Mouse (Mus musculus) natural killer cell, adult 2 months (primary cell): ENCODE measurements at regions not wholly inside any gene's neighbourhood (a gene's known extent, or its start where the extent isn't known, plus 50 kb on each side); places are given as distances from the start of the nearest gene placed in this dataset.
A peak's percentile ranks its signal among the peaks of the same experiment; 100 is the strongest.

Experiments
- DNase-seq, 2 experiments: peaks; one replicate each; pipeline ENCODE4 v3.0.0; 2022; ENCODE audit warnings: low spot score in 2 of 2

DNA sequence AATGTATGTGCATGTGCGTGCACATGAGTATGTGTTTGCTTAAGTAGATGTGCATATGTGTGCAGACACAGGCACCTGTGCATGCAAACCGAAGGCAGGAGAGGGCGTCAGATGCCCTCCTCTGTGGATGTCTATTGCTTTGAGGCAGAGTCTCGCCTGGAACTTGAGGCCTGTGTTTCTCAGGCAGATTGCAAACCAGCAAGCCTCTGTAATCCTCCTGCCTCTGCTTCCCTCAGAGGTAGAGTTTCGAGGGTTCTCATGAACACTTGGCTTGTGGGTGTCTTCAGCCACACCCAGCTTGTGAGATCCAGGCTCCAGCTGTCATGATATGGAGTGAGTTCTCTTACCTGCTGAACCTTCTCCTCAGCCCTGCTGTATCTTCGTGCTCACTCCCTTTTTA is 134.4 kb downstream of the Rchy1 start:
- no peak for DNase-seq

DNA sequence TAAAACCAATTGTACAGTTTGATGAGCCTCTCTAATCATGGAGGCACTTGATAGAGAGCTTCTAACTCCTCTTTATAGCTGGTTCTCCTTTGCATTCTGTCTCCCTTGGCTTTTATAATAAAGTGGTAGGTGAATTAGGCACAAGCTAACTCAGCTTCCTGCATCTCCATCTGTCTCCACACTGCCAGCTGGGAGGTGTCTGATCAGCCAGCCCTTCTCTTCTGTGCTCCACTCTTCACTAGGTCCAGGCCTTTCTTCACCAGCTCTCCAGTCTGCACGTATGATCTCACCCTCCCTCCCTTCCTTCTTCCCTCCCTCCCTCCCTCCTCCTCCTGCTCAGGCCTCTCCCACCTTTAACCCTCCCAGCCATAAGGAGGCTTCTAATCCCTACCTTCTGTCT is 136.2 kb downstream of the Rchy1 start:
- no peak for DNase-seq

DNA sequence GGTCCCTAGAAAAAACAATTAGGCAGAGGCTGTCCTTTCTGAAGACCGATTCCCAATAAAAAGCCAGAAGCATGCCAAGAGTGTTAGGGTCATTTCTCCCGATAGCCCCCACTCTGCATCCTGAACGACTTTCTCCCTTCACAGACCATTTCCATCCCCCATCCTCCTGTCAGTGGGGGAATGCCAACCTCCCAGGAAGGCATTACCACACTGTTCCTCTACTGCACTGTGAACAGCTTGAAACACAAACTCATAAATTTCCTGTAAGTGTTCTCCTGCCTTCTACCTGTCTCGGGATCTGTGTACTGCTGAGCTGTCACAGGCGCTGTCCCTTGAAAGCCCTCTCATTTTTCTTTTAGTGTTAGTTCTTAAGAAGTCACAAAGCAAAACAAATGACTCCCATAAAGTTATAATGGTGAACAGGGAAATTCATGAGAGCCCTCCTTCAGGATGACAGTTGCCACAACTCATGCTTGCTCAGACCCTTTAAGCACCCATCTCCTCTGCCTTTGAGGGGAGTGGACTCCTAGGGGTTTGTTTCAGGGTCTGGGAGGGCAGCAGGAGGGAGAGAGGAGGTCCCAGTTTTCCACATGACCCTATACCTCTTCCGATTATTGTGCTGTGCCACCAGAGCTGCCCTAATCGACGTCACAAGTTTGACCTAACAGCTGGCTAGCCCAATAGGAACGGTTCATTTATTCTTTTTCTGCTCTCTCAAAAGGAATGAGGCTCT is 139.9 kb downstream of the Rchy1 start:
- no peak for DNase-seq

DNA sequence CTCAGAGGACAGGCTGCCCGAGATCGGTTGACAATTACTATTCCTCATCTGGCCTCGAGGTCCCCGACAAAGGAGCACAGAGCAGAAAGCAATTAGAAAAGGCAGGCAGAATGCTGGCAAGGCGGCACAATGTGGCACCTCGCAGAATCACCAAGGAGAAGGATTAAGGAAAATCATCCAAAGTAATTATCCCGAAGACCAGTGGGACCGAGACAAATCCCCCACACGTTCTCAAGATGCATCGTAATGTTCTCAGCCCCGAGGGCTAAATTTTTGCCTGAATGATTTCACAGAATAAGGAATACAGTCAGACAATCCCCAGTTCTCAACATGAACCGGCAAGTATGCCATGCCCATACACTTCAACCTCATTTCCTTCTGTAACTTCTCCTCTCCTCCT is 144.1 kb downstream of the Rchy1 start:
- DNase-seq, result no peak

DNA sequence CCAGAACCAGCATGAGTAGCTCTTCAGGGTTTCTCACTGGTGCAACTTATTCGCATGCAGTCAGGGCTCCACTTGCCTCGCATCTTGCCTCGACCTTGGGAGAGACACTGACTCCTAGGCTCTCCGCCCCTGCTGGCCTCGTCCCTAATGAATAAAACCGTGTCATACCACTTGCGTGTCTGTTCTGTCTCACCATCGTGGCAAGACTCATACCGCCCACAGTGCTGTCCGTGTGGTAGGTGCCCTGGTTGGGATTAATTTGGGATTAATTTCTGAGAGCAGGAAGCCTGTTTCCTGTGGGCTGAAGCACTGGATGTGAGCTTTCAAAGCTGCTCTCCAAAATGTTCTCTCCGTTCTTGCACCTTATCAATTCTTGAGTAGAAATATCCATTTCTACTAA is 144.7 kb downstream of the Rchy1 start:
- no peak for DNase-seq

DNA sequence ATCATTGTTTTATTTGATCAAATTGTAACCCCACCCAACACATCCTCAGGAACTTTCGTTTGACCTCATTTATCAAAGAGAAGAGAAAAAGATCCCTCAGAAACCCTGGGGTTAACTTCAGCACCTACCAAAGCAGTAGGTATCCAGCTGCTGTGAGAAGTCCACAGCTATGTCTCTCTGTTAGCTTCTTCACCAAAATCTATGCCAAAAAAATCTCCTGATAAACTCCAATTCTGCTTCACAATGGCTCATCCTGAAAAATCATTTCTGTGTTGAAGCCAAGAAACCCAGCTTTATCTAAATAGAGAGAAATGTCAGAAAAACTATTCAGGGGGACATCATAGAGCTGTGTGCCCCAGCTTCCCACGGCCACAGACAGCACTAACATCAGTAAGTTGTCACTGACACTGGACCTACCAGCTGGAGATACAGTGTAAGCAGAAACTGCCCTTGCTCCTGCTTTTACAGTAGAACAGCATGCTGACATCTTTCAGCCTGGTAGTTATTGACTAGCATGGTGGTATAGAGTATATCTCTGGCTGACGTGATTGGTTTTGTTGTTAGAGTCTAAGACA is 146.4 kb downstream of the Rchy1 start:
- DNase-seq, result no peak

- DNase-seq, result no peak
Observed at GRCm38 (mm10) chr5:91814956-91815355, 147.9 kb downstream of the Rchy1 start.

DNA sequence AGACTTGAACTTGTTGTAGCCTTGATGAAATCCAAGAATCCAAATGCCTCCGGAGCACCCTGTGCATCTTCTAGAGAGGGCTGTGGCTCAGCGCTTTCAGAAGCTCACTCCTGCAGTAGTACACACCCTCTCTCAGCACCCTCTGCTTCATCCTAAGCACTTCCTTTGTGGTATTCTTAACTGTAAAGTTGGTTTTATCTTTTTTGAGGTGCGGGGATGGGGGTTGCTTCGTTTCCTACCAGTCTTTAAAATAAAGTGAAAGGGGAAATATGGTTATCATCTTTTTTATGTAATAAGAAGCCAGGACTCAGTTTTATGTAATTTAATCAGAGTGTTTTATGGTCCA is 148.5 kb downstream of the Rchy1 start:
- DNase-seq, result peak in 1 of 2 experiments; percentile 3

DNA sequence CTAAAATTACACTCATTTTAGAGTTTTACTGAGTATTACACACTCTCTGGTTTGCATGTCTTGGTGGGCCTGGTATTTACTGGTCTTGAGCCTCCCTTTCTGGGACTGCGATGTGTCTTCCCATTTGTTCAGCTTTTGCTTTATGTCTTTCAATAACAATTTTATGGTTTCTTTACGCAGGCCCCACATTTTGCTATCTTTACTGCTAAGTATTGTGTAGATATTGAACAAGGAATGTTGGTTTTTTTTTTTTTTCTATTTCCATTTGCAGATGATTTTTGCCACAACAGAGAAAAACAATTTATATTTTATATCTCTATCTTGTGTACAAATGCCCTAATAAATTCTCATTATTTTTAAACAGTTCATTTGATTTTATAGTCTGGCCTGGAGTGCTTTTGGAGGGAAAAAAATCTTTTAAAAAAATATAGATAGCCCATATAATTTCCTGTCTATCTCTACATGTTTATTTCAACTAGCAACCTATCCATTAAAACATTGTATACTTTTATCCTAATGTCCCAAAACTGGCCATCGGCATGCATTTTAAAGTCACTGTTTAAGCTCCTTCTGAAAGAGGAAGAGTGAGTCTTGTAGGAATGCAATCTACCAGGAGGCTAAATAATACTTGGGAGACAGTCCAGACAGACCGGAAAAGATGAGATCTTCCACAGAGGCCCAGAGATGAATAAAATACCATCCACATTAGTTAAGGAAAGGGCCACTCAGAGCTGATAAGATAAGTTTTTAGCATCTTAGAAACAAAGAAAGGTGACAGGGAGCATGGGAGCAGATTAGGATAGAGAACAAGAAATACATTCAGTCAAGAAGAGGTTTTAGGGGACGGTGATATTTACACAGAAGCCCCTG is 149.1 kb downstream of the Rchy1 start:
- no peak for DNase-seq

DNA sequence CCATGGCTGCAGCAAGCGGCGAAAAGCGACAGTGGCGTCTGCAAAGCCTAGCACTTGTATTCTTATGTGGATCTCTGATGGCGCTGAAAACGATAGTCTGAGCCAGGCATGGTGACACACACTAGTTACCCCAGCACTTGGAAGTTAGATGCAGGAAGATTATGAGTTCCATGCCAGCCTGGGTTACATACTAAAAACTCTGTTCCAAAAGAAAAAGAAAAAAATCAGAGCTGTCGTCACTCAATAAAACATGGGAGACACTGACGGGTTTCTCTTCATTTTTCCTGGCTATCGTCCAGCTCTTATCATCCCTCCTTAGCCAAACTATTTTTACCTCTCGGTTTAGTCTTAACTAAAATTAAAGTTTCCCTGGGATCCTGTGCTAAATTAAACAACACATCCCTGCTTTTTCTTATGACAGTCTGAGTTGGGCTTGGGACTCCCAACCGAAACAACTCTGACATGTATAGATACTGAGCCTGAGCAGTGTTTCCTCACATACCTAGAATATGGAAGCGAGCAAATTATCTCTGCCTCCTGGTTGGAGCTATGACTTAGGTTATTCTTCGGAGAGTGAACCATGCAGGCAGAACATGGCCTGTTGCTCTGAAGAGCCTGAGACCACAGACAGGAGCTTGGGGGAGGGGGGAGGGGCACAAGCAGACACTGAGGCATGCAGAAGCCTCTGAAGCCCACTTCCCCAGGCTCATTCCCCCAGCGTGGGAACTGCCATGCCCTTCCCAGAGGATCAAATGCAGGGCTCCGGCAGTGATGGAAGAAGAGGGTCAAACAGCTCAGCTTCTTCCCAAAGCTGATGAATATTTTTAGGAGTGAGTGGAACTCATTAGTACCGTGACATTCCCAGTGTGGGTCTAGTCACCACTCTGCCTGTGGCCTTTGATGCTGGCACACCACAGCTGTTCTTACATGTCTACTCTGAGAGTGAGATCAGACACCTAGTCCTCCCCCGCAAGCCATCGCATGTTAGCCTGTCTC is 155.5 kb downstream of the Rchy1 start:
- DNase-seq, result no peak

GRCm38 (mm10) chr5:91801297-91801980 is 161.4 kb downstream of the Rchy1 start:
- DNase-seq, result no peak

DNA sequence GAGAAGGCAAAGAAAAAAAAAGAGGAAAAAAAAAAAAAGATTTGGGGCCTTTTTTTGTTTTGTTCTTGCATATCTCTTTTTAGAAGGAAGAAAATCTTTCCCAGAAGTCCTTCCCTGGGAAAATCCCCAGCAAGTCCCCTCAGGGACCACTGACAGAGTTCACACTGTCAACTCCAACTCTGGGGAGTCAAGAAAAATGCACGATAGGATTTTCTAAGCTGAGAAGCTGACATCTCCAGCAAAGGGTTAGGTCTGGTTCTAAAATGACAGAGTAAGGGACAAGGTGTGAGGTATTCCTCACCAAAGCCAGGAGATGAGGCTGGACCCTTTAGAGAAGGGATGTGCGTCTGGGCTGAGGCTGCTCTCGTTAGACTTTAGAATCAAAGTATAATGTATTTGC is 165.5 kb downstream of the Rchy1 start:
- DNase-seq, result no peak

GRCm38 (mm10) chr5:91792732-91793131 is 170.1 kb downstream of the Rchy1 start:
- no peak for DNase-seq

DNA sequence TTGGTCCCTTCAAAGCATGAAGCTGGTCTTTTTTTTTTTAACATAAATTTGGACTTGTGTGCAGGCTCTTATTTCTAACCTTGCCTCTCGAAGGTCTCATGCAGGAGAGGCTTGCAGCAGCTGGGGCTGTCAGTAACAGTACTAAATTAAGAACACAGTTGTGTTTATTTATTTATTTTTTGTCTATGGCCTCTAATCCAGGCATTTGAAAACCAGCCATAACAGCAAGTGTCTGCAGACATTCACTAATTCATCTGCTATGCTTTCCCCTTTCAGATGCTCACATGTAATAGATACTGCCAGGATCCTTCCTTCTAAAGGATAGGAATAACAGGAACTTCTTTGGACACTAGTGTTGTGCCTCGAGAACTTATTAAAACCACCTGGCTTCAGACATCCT is 172.5 kb downstream of the Rchy1 start:
- DNase-seq, result no peak

DNA sequence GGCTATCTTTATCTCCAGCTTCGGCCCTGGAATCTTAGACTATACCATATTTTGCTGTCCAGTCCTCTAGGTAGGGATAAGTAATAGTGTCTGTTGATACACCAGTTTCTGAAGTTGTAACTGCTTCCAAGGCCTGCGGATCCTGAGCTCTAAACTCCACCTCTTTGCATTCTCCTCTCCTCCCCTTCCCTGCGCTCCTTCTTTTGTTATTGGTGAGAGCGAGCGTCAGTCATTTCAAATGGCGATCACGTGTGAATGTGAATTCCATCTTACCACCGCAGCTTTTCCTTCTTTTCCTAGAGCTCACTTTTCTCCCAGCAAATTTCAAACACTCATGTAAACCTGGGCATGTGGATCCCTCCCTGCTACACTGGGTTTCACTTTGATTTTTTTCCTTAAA is 178.9 kb downstream of the Rchy1 start:
- no peak for DNase-seq

GRCm38 (mm10) chr5:91776971-91777370 is 185.9 kb downstream of the Rchy1 start:
- no peak for DNase-seq

DNA sequence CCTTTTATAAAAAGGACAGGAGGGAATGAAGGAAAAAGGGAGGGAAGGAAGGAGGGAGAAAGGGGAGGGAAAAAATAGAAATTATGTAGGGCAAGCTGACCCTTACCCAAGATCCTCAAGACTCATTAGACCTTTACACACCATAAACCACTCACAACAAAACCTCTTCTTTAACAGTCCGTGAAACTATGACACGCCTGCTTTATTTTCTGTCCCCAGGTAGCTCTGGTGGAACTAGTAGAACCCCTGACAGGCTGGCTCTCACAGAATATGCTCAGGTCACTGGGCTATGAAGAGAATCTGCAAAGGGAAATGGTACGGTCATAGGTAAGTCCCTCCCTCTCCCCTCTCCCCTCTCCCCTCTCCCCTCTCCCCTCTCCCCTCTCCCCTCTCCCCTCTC is 188.8 kb downstream of the Rchy1 start:
- DNase-seq, result no peak

GRCm38 (mm10) chr5:91767886-91768285 is 195.0 kb downstream of the Rchy1 start:
- no peak for DNase-seq

DNA sequence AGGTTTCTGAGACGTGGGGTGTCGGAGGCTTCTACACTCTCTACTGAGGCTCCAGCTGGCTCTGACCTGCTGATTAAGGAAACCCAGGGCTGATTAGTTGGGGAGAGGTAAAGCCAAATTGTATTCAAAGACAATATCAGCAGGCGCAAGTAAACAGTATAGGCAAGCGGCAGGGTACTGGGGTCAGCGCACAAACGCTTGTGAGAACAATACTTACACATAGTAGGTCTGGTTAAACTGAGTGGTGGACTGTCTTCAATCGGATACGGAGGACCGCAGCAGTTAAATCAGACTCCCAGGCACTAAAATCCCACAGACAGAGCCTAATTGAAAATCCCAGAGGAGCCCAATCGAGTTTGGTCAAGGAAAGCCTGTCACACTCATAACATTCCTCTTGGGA is 195.8 kb downstream of the Rchy1 start:
- DNase-seq, result no peak

DNA sequence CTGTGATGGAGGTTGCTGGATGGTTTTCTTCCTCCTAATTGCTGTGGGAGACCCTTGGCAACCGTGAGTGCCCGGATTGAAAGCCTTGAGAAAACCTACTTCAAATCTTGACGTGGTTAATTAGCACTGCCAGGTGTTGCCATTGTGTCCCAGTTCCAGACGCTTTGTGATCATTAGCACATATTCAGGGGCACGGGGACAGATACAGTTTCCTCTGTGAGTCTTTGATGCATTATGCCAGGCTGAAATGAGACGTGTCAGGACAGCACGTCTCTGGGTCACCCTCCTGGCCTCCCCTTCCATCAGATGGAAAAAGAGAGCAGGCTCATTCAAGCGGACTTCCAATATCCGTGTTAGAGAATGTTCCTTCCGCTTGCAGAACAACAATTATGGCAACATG is 198.2 kb downstream of the Rchy1 start:
- no peak for DNase-seq

DNA sequence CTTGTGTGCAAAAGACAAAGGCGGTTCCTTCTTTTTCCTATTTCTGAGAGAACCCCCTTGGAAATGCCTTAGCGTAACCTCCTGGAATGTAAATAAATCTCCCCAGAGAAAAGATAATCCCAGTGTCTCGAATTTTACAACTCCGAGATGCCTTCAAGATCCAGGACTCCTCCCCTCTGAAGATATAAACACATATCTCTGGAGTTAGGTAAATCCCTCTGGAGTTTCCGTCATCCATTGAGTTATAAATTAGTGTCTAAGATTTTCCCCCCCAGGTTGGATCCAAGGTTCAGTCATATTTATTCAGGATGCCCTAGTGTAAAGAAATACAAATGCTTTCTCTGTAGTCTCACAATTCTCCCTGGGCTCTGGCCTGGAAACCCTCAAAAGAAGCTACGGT is 200.3 kb downstream of the Rchy1 start:
- no peak for DNase-seq
